Mouse (Mus musculus) kidney, embryonic 16.5 days (tissue): ENCODE data around the gene March1. TPM values are rescaled to one million over a fixed set of nuclear protein-coding genes. Genes with fewer than 3 reads are reported as not detected.

Source experiments
- ATAC-seq: fragments of 200-750 bp; cut with Nextera tagmentation; 2 replicates; pipeline ENCODE4 v1.8.0; 2017; ENCODE audit warnings: moderate TSS enrichment; ENCODE audit not compliant: low FRiP score, low TSS enrichment
- H3K27ac ChIP-seq: fragments of 300-500 bp; sonication (generic); 2 replicates; pipeline ENCODE4 v1.5.1; 2014; ENCODE audit warnings: low read length
- H3K27me3 ChIP-seq: fragments of 300-500 bp; sonication (generic); 2 replicates; pipeline ENCODE4 v1.6.1; 2014; ENCODE audit warnings: low read length, control low read depth, mixed read lengths; ENCODE audit not compliant: insufficient read depth
- H3K36me3 ChIP-seq: fragments of 300-500 bp; sonication (generic); 2 replicates; pipeline ENCODE4 v1.6.1; 2014; ENCODE audit warnings: low read length, control low read depth, mixed read lengths; ENCODE audit not compliant: insufficient read depth
- H3K4me1 ChIP-seq: fragments of 300-500 bp; sonication (generic); 2 replicates; pipeline ENCODE4 v1.6.1; 2014; ENCODE audit warnings: low read length, control low read depth, mixed read lengths; ENCODE audit not compliant: insufficient read depth
- H3K4me2 ChIP-seq: fragments of 300-500 bp; sonication (generic); replicated peaks from 2 replicates; pipeline ENCODE4 v1.6.1; 2014; ENCODE audit warnings: low read depth, low read length
- H3K4me3 ChIP-seq: fragments of 300-500 bp; sonication (generic); 2 replicates; pipeline ENCODE4 v1.5.1; 2014; ENCODE audit warnings: mild to moderate bottlenecking, low read length
- H3K9ac ChIP-seq: fragments of 300-500 bp; sonication (generic); replicated peaks from 2 replicates; pipeline ENCODE4 v1.6.1; 2014; ENCODE audit warnings: low read length
- H3K9me3 ChIP-seq: fragments of 300-500 bp; sonication (generic); 2 replicates; pipeline ENCODE4 v1.6.1; 2016; ENCODE audit warnings: low read length, control low read depth
- WGBS: fragments of 180-500 bp; shearing (Covaris S2); extraction: QIAGEN DNeasy Blood & Tissue Kit; methylation state at CpG from one replicate; pipeline ENCODE4 v1.1.7; 2014; 5-methylcytosine and 5-hydroxymethylcytosine counted together
- polyA plus RNA-seq: library from polyadenylated mRNA; unstranded; fragments of >200 nt; fragmentation: Nextera tagmentation; extraction: Ambion mirVana; gene quantifications from 2 replicates; pipeline ENCODE4 v1.2.1, GENCODE M21; 2015

Gene March1
- polyA plus RNA-seq, 1 experiment from 2014 or later: 0.26 TPM

DNA sequence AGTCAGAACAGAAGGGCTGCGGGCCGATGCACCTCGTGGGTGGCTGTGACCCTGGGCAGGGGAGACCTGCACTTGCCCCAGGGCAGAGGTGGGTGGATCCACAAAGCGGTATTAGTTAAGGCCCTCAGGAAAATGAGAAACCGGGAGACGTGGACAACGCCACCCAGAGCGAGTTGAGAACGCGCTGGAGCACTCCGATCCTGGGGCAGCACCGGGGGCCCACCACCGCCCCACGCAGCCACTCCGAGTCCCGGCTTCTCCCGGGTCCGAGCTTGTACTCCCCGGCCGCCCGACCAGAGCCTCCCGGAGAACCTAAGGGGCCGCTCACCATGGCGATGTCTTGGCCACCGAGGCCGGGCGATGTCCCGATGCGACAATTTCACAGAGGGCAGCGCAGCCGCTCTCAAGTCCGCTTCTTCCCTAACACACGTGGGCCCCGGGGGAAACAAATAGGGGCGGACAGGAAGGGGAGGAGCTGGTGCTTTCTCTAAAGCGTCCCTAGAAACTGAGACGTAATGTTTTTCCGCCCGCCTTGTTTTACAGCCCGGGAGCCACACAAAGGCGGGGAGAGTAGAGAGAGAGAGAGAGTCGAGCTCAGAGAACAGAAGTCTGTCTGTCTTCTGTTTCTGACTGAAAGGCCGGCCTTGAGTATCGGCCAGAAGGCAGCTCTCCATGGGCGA is 868.5 kb downstream of the March1 start, which contains the start of gene Tma16:
TSS of gene Tma16 (minus strand) at position 447 of the 680 bp plus-strand sequence.
- H3K36me3 ChIP-seq: peaks cover 12% of the 10 kb centered on the region
- H3K9me3 ChIP-seq: no peaks in the 10 kb centered on the region
- no peak within 1 kb of the TSS for H3K27ac ChIP-seq
- ATAC-seq: peak; percentile 97
- H3K4me3 ChIP-seq: peak within 1 kb of the TSS; percentile 85
- H3K9ac ChIP-seq: peak within 1 kb of the TSS; percentile 79
- no peaks in the 10 kb centered on the region for H3K27me3 ChIP-seq
- peak within 1 kb of the TSS; percentile 72 for H3K4me2 ChIP-seq
- 0% methylated on average over 45 of the region's 45 CpGs for WGBS
- H3K4me1 ChIP-seq: peaks cover 11% of the 10 kb centered on the region

DNA sequence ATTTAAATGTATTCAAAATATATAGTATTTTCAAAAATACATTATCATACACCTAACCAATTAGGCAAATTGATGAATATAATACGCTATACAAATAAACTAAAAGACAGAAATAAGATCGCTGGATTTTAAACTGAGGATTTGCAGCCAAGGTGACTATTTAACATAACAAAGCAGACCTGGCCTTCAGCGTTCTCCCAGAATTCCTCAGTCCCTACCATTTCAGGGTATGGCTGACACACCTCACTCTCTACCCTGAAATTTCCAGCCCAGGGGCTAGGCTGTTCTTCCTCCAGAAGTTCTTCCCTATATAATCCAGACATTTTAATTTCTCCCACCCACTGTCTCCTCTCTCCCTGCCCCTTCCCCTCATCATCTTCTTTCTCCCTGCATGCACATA is 870.9 kb downstream of the March1 start:
- 58% methylated on average over 3 of the region's 3 CpGs for whole genome bisulfite sequencing
- ATAC-seq: no peak

DNA sequence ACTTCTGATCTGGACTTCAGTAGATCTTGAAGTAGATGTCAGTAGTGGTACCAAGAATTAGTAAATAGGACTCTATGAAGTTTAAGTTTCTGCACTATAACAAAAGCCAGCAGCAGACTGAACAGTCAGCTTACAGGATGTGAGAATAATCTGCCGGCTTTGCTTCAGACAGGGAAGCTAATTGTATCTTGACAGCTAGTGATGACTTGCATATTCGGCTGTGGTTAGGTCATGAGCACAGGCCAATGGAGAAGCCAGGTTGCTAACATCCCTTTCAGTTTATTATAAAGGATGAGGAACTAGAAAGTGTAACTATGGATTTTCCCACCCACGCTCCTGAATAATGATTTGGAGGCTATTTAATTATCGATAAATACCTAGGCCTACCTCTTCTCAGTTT is 872.9 kb downstream of the March1 start:
- 0 out of 2 replicates have a peak, but pooled peaks cover 1% of the 10 kb centered on the region for H3K4me1 ChIP-seq
- no peaks in the 10 kb centered on the region for H3K9me3 ChIP-seq
- H3K36me3 ChIP-seq: no peaks in the 10 kb centered on the region
- no peak overlapping the region for H3K27ac ChIP-seq
- no peak overlapping the region for H3K9ac ChIP-seq
- ATAC-seq: no peak
- no peak overlapping the region for H3K4me2 ChIP-seq
- WGBS: 78% methylated on average over 4 of the region's 4 CpGs
- H3K27me3 ChIP-seq: no peaks in the 10 kb centered on the region
- H3K4me3 ChIP-seq: no peak overlapping the region

More for the DNA sequence above, 870.9 kb downstream of the March1 start:
- H3K4me1 ChIP-seq: peaks cover 11% of the 10 kb centered on the region
- no peaks in the 10 kb centered on the region for H3K27me3 ChIP-seq
- H3K4me2 ChIP-seq: no peak overlapping the region
- no peak overlapping the region for H3K27ac ChIP-seq
- no peak overlapping the region for H3K4me3 ChIP-seq
- H3K9ac ChIP-seq: no peak overlapping the region
- peaks cover 3% of the 10 kb centered on the region; the same call in 1 of the 2 replicates for H3K36me3 ChIP-seq
- H3K9me3 ChIP-seq: no peaks in the 10 kb centered on the region

DNA sequence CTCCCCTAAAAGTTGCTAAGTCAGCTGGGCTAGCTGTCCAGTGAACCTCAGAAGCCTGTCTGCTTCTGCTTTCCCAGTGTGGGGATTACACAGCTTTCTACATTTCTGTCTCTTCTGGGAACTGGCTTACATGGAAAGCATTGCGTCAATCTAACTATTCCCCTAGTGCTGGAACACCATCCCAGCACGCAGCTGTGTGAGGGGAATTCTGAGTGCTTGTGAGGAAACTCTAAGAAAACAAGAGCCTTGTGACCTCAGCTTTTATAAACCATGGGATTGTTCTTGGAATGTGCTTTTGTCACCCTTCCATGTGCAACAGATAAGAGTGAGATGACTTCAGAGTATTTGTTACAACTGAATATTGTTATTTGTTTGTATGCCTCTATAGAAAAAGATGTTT is 876.8 kb downstream of the March1 start:
- no peak for ATAC-seq
- H3K4me2 ChIP-seq: no peak overlapping the region
- no peaks in the 10 kb centered on the region for H3K9me3 ChIP-seq
- H3K4me3 ChIP-seq: no peak overlapping the region
- no peaks in the 10 kb centered on the region for H3K4me1 ChIP-seq
- H3K36me3 ChIP-seq: no peaks in the 10 kb centered on the region
- 68% methylated on average over 2 of the region's 2 CpGs for WGBS
- no peaks in the 10 kb centered on the region for H3K27me3 ChIP-seq
- no peak overlapping the region for H3K9ac ChIP-seq
- H3K27ac ChIP-seq: no peak overlapping the region

DNA sequence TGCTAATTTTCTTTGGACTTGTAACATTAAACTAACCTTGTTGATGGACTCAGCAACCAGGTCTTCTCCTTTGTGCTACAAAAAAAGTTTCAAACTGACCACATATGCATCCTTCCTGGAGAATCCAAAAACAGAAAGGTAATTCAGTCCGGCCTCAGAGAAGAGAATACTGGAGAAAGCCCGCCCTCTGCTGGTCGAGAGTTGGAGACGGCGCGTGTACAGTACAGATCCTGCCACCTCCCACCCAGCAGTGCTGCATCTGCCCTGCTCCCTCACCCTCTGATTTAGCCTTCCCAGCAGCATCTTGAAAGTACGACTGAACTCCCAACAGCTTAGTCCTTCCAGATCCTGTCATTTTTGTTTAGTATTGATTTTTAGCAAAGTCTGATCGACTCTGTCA is 878.0 kb downstream of the March1 start:
- peak; percentile 82; the same call in 1 of the 2 replicates for ATAC-seq
- WGBS: 6% methylated on average over 8 of the region's 8 CpGs
- Histone ChIP-seq H3K4me3 (no peak overlapping the region), H3K36me3 (no peaks in the 10 kb centered on the region), H3K27ac (no peak overlapping the region), H3K9ac (no peak overlapping the region), H3K4me2 (no peak overlapping the region), H3K4me1 (no peaks in the 10 kb centered on the region), H3K9me3 (no peaks in the 10 kb centered on the region), H3K27me3 (no peaks in the 10 kb centered on the region)

- Histone ChIP-seq H3K4me2 (no peak overlapping the region), H3K4me1 (no peaks in the 10 kb centered on the region), H3K4me3 (no peak overlapping the region), H3K27me3 (no peaks in the 10 kb centered on the region), H3K27ac (no peak overlapping the region), H3K36me3 (no peaks in the 10 kb centered on the region), H3K9me3 (no peaks in the 10 kb centered on the region), H3K9ac (no peak overlapping the region)
- peak; percentile 59; the same call in 1 of the 2 replicates for ATAC-seq
- WGBS: 35% methylated on average over 4 of the region's 4 CpGs
These were observed 879.4 kb downstream of the March1 start for GRCm38 (mm10) chr8:66496998-66497577.

DNA sequence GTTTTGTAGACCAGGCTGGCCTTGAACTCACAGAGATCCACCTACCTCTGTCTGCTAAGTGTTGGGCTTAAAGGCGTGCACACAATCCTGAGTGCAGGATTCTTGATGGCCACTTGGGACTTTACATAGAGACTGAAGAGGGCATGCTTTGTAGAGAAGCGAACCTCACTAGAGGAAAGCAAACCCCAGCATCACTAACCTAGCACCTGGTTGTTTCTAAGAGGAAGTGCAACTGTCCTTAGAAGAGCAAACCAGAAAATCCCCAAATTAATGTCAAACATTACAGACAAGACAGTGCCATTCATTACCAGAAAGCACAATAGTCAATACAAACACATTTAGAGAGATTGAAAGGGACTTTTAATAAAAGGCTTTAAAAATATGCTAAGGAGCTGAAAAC is 885.7 kb downstream of the March1 start:
- H3K27ac ChIP-seq: no peak overlapping the region
- 84% methylated on average over 2 of the region's 2 CpGs for WGBS
- no peak overlapping the region for H3K4me3 ChIP-seq
- no peak for ATAC-seq
- no peak overlapping the region for H3K4me2 ChIP-seq
- H3K9ac ChIP-seq: no peak overlapping the region
- H3K9me3 ChIP-seq: no peaks in the 10 kb centered on the region
- no peaks in the 10 kb centered on the region for H3K36me3 ChIP-seq
- H3K27me3 ChIP-seq: no peaks in the 10 kb centered on the region
- H3K4me1 ChIP-seq: no peaks in the 10 kb centered on the region

- no peak within 1 kb of the TSS for H3K4me2 ChIP-seq
- no peaks in the 10 kb centered on the region for H3K27me3 ChIP-seq
- H3K36me3 ChIP-seq: no peaks in the 10 kb centered on the region
- WGBS: 94% methylated on average over 22 of the region's 22 CpGs
- no peak within 1 kb of the TSS for H3K4me3 ChIP-seq
- H3K9ac ChIP-seq: no peak within 1 kb of the TSS
- no peaks in the 10 kb centered on the region for H3K9me3 ChIP-seq
- no peak for ATAC-seq
- no peak within 1 kb of the TSS for H3K27ac ChIP-seq
- H3K4me1 ChIP-seq: no peaks in the 10 kb centered on the region
These were observed 893.8 kb downstream of the March1 start, which contains the start of gene Tktl2 for GRCm38 (mm10) chr8:66511537-66511936. TSS of gene Tktl2 (plus strand) at chr8:66511756.

DNA sequence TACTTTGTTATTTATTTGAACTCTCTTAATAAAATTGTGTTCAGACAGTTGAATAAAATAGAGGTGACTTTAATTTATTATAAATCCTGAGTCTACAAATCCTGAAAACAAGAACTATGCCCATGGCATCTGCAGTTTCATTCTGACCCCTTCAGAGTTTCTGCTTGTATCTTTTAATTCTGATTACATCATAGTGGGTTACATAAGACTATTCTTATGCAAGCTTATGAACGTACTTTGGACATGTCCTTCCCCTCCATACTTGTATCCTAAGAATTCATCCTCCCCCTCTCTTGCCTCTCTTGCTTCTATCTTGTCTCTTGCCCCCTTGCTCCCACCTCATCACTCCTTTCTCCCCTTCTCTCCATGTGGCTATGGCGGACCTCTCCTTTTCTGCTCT is 901.4 kb downstream of the March1 start:
- WGBS: 89% methylated on average over 2 of the region's 2 CpGs
- Histone ChIP-seq H3K9ac (no peak overlapping the region), H3K27ac (no peak overlapping the region), H3K27me3 (no peaks in the 10 kb centered on the region), H3K4me3 (no peak overlapping the region), H3K4me2 (no peak overlapping the region), H3K9me3 (no peaks in the 10 kb centered on the region), H3K36me3 (no peaks in the 10 kb centered on the region), H3K4me1 (no peaks in the 10 kb centered on the region)
- ATAC-seq: no peak

DNA sequence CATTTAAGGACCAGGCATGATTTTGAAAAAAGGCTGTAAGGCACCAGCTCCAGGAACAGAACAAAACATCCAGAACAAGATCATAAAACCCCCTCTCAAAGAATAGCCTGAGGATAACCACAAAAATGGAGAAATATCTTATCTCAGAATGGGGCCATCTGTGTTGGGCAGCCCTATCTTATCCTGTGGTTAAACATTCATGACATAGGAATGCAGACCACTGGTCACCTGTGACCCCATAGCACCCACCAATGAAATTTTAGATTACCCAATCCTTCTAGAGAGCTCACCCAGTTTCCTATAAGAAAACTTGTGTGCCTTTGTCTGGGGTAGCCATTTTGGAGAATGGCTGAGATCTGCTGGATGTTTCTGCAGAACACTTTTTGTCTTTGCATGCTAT is 902.9 kb downstream of the March1 start:
- H3K4me2 ChIP-seq: no peak overlapping the region
- ATAC-seq: no peak

More for the DNA sequence above, 902.9 kb downstream of the March1 start:
- no peak overlapping the region for H3K27ac ChIP-seq
- no peak overlapping the region for H3K9ac ChIP-seq
- H3K4me3 ChIP-seq: no peak overlapping the region
- H3K4me1 ChIP-seq: no peaks in the 10 kb centered on the region
- H3K9me3 ChIP-seq: no peaks in the 10 kb centered on the region
- no peaks in the 10 kb centered on the region for H3K27me3 ChIP-seq
- H3K36me3 ChIP-seq: no peaks in the 10 kb centered on the region
